Mouse (Mus musculus) erythroblast, adult 5-6 weeks (primary cell): ENCODE results near the gene Cyp4a32. TPM values are rescaled to one million over a fixed set of nuclear protein-coding genes. Genes with fewer than 3 reads are reported as not detected.
"Not testable (repeated sequence)": the region's sequence is repeated elsewhere in the genome, so short reads cannot be mapped to it uniquely, and the experiment has no call there.

Experiments used
- ATAC-seq: replicated peaks from 2 replicates; pipeline ENCODE4 v1.8.0; 2016; ENCODE audit warnings: moderate number of reproducible peaks, mild to moderate bottlenecking, moderate TSS enrichment, inconsistent platforms; ENCODE audit not compliant: poor library complexity, low FRiP score, severe bottlenecking
- total RNA-seq, 2 experiments: library from RNA; stranded (forward) in 1 of 2; stranded (reverse) in 1 of 2; fragments of 150-400 nt in 1 of 2; fragments of 200-764, 138-1000 nt in 1 of 2; gene quantifications; 2 replicates each; pipeline versions ENCODE4 v1.2.3 to v1.2.4; 2015 to 2017; ENCODE audit warnings: low replicate concordance in 2 of 2

Cyp4a32 gene
- total RNA-seq, 2 experiments from 2014 or later = not detected

DNA sequence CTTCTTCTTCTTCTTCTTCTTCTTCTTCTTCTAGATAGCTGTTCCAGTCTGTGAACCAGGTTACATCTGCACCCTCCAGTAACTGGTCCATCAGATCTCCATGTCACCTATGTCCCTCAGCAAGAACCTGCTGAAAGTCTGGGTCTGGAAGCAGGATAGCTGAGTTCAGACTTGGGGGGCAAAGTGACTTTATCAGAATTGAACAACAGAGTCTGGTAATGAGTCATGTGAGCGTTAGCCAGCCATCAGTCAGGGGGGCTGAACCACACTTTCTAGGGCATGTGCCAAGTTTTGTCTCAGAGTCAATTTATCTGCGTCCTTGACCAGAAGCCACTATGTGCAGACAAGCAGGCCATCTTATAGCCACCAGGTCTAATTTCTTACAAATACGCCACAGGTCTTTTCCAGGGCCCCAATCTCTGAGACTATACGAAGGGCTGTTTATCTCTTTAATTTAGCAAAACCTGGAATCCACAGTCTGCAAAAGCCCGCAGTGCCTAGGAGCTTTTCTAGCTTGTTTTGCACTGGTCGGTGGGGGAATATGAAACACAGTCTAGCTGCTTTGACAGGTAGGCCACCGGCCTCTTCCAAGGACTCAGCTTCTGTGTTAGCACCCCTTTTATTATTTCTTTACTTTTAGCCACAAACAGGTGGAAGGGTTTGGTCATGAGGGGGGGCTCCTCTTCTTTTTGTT, 55.2 kb downstream of the Cyp4a32 start:
- ATAC-seq = not testable (repeated sequence)

DNA sequence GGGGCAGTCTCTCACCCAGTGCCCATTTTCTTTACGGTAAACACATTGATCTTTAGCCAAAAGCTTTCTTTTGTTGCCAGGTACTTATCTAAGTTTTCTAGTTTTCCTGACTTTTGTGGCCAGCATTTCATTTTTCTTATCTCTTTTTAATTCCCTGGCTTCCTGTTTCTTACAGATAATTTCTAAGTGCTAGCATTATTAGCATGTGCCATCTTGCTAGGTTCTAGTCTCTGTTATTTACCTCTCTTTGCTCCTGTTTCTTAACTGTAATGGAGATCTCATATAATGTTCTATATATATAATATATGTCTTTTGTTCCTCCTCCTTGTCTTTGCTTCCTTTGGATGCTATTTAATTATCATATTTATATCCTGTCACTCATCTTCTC, 55.8 kb downstream of the Cyp4a32 start:
- not testable (repeated sequence) for ATAC-seq

DNA sequence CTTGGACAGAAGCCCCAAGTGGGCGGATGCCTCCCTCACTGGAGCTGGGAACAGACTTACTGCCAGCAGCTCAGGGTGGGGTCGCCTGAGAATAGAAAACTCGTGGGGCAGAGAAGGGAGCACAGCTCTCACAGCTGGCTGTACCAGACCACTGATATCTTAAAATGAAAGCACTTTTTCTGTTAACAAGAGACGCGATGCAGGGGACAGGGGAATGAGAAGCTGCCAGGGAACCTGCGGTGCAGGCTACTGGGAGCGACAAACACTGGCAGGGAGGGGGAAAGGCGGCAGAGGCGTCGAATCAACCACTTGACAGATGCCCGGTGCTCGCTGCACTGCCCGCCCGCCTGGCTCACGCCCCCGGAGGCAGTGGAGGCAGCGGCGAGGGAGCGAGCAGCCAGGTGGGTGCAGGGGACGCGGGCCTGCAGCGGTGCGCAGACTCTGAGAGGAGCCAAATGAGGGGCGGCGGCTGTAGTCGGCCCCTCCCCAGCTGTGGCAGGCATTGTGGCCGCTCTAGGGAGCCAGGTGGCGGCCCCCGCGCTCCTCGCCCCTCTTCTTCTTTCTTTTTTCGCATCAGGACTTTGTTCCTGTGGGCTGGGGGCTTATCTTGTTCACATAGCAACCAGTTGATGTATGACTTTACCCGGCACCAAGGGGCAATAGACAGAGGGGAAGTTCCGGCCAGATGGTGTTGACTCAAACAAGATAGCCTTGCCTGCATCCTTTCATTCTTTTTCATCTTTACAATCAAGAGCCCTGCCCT, 56.5 kb downstream of the Cyp4a32 start:
- ATAC-seq = peak; percentile 70

DNA sequence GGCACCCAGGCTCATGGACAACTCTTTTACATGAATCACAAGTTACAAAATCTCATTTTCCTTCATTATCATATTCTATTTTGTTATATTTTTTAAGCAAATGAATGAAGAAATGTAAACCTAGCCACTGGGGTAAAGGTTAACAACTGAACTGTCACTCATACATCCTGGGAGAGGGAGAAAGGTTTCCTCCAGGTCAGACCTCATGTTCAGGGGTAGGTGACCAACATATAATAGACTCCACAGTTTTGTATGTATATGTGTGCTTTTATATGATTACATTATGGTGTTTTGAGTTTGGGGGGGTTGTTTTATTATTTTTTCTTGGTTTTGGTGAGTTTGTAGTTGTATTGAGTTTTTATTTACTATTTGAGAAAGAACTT, 57.1 kb downstream of the Cyp4a32 start:
- ATAC-seq = no peak

DNA sequence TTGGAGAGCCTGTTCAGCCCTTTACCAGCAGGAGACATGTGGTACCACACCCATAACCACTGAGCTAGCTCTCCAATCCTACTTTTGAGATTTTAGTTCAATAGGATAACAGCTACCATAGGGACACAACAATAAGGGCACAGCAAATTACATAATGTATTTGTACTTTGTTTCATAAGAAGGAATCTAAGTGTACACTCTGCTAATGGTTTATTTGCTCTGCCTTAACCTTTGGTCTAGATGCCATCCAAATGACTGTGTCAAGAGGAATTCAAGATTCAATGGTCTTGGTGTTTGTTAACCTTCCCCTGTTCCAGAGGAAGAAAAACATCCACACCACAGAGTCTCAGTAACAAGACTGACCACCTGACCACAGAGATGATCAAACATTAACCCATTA, 58.4 kb downstream of the Cyp4a32 start:
- no peak for ATAC-seq

Other genes with a start within 250 kb of the Cyp4a32 start
- not detected in 2 replicates for gene Cyp4a12b, start 189.3 kb upstream of the Cyp4a32 start, total RNA-seq (2015; ENCODE audit: low replicate concordance)
- gene Cyp4a12b, start 189.3 kb upstream of the Cyp4a32 start, total RNA-seq (2017; ENCODE audit: low replicate concordance) = not detected in 2 replicates
- not detected in 2 replicates for gene Cyp4a30b, start 148.4 kb upstream of the Cyp4a32 start, total RNA-seq (2015; ENCODE audit: low replicate concordance)
- gene Cyp4a30b, start 148.4 kb upstream of the Cyp4a32 start, total RNA-seq (2017; ENCODE audit: low replicate concordance) = not detected in 2 replicates
- not detected in 2 replicates for gene Cyp4a14, start 104.8 kb upstream of the Cyp4a32 start, total RNA-seq (2015; ENCODE audit: low replicate concordance)
- gene Cyp4a14, start 104.8 kb upstream of the Cyp4a32 start, total RNA-seq (2017; ENCODE audit: low replicate concordance) = not detected in 2 replicates
- gene Cyp4a10, start 82.7 kb upstream of the Cyp4a32 start, total RNA-seq (2015; ENCODE audit: low replicate concordance) = not detected in 2 replicates
- gene Cyp4a10, start 82.7 kb upstream of the Cyp4a32 start, total RNA-seq (2017; ENCODE audit: low replicate concordance) = not detected in 2 replicates
- not detected in 2 replicates for gene Cyp4a31, start 37.3 kb upstream of the Cyp4a32 start, total RNA-seq (2015; ENCODE audit: low replicate concordance)
- gene Cyp4a31, start 37.3 kb upstream of the Cyp4a32 start, total RNA-seq (2017; ENCODE audit: low replicate concordance) = not detected in 2 replicates
- gene Cyp4b1, start 46.8 kb downstream of the Cyp4a32 start, total RNA-seq (2015; ENCODE audit: low replicate concordance) = not detected in 2 replicates
- gene Cyp4b1, start 46.8 kb downstream of the Cyp4a32 start, total RNA-seq (2017; ENCODE audit: low replicate concordance) = not detected in 2 replicates
- 29.9 and 33.4 TPM in 2 replicates for gene Efcab14, start 136.8 kb downstream of the Cyp4a32 start, total RNA-seq (2015; ENCODE audit: low replicate concordance)
- gene Efcab14, start 136.8 kb downstream of the Cyp4a32 start, total RNA-seq (2017; ENCODE audit: low replicate concordance) = 12.7 and 27.6 TPM in 2 replicates
- not detected in 2 replicates for gene Tex38, start 180.0 kb downstream of the Cyp4a32 start, total RNA-seq (2015; ENCODE audit: low replicate concordance)
- gene Tex38, start 180.0 kb downstream of the Cyp4a32 start, total RNA-seq (2017; ENCODE audit: low replicate concordance) = not detected in 2 replicates
- 2.7 and 10.9 TPM in 2 replicates for gene Atpaf1, start 183.8 kb downstream of the Cyp4a32 start, total RNA-seq (2015; ENCODE audit: low replicate concordance)
- 1.4 and 2.3 TPM in 2 replicates for gene Atpaf1, start 183.8 kb downstream of the Cyp4a32 start, total RNA-seq (2017; ENCODE audit: low replicate concordance)
- gene Mob3c, start 227.1 kb downstream of the Cyp4a32 start, total RNA-seq (2015; ENCODE audit: low replicate concordance) = 2.5 and 3.8 TPM in 2 replicates
- 4.6 and 4.7 TPM in 2 replicates for gene Mob3c, start 227.1 kb downstream of the Cyp4a32 start, total RNA-seq (2017; ENCODE audit: low replicate concordance)
- gene Mknk1, start 238.2 kb downstream of the Cyp4a32 start, total RNA-seq (2015; ENCODE audit: low replicate concordance) = 31.8 and 64.2 TPM in 2 replicates
- gene Mknk1, start 238.2 kb downstream of the Cyp4a32 start, total RNA-seq (2017; ENCODE audit: low replicate concordance) = 85.6 and 115 TPM in 2 replicates